Mouse (Mus musculus): Measurements from ENCODE around the gene Dmrtb1. TPM values are rescaled to one million over a fixed set of nuclear protein-coding genes. Genes with fewer than 3 reads are reported as not detected.

Dmrtb1 gene
- not detected in 2 replicates for polyA plus RNA-seq (2012; rRNA removed)

DNA sequence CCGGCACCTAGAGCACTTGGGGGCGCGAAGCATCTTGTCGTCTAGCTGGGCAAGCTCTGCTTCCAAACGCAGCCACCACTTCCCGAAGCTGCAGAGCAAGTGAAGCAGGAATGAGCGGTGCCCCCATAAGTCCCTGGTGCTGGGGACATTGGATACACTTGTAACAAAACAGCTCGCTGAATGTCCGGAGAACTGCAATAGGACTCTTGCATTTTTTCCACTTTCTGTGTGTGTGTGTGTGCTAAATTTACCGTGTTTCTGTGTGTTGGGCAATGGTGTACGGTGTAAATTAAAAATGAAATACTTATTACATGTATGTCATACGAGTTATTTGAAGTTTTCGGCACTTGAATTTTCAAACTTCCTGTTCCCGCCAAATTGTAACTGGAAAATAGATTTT lies at the start of gene Dmrtb1:
Gene Dmrtb1 (minus strand): TSS at position 101 of the 400 bp plus-strand sequence.
- no peak for DNase-seq (ENCODE audit: low spot score)

DNA sequence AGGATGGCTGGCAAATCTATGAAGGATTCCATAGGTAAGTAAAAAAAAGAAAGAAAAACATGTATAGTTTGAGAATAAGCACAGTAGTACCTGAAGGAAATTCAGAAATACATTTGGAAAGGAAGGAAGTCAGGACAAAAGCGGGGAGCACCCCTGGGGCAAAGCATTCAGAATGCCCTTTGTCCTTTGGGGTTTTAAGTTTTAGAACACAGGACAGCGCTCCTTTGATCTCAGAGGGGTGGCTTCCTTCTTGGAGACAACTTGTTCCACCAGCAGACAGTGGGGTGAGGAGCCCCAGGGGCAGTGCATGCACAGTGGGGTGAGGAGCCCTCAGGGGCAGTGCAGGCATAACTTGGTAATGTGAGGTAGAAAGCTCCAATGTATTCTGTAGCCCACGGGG lies 49.6 kb upstream of the Dmrtb1 start:
- DNase-seq (ENCODE audit: low spot score) = no peak

DNA sequence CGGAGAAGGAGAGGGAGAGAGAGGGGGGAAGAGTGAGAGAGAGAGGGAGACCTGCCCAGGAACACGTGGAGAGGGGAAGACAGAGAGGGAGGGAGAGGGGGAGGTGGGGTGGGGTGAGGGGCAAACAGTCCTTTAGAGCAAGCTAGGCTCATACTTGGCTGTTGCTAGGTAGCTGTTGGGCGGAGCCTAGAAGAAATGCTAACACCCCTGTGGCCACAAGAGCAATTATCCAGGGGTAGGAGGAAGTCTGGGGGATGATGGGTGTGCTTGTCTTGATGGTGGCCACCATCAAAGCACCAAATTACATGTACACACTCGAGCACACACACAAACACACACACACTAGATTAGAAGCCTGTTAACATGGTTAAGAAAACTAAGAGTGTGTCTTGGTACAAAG lies 48.6 kb upstream of the Dmrtb1 start:
- DNase-seq (ENCODE audit: low spot score) = no peak

DNA sequence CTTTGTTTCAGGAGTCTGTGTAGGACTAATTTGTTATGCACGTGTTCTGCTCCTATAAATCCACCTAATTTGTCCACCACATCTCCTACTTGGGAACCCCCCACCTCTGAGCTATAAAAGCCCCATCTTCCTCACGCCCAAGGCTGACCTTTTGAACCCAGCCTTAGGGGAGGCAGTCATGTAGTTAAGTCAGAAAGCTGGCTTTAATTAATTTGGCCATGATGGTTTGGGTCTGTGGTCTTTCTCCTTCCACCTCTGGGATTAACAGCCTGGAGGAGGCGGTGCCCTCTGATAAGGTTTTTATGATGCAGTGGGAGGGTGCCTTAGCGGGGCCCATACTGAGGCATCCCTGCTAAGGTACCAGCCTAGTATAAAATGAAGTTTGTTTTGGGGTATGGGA lies 48.2 kb upstream of the Dmrtb1 start:
- no peak for DNase-seq (ENCODE audit: low spot score)

DNA sequence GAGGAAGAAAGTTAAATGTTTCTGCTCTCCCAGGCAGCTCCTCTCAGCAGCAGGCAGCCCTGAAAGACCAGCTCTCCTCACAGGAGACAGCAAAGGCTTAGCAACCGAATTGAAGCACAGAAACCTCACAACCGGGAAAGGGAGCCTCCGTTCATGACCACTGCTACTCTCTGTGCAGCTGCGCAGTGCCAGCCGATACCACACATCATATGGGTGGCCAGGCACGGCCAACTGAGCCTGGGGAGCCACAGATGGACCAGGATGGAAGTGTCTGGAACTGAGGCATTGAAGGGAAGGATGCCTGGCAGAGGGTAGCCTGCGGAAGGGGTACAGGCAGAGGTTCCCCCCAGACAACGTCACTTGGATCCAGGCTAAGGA lies 47.0 kb upstream of the Dmrtb1 start:
- DNase-seq (ENCODE audit: low spot score) = no peak

DNA sequence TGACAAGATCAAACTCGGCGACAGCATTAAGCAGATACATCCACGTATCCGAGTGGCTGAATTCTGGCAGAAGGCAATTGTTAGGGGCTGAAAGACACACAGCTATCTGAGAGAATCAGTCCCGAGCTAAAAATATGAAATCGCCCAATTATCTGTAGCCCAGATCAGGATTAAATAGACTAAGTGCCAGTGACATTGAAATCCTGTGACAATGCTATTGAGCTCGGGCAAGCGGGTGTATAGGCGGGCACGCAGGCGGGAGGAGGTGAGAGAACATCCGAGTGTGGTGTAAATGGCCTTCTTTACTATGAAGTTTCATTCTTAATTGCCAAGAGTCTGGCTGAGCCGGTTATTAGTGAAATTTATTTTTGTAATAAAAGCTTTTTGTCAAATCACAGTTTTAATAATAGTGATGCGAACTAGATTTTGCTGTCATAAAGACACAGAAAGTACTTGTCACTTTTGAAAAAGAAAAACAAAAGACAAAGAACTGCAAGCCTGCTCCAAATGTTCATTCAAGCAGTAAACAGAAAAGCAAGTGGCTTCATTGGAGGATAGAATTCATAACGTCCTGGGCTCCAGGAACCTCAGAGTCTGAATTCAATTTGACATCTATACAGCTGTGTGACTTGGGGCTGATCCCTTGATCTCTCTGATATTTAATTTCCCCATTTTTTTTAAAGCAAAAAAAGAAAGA lies 46.5 kb upstream of the Dmrtb1 start:
- no peak for DNase-seq (ENCODE audit: low spot score)

DNA sequence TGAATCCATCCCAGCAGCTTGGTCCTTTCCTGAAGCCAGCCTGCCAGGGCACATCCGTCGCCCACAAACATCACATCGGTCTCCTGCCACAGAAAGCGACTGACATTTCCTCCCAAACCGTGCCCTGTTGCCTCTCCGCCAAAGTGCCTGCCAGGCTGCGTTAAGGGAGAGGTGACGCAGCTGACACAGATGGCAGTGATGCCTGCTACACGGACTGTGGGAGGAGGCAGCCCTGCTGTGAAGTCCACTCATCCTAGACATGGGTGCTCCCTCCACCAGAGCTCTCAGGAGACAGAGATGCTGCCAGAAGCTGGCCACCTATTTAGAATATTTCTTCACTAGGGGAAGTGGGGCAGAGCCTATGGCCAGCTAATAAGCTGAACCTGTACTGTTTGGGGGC lies 41.4 kb upstream of the Dmrtb1 start:
- no peak for DNase-seq (ENCODE audit: low spot score)

DNA sequence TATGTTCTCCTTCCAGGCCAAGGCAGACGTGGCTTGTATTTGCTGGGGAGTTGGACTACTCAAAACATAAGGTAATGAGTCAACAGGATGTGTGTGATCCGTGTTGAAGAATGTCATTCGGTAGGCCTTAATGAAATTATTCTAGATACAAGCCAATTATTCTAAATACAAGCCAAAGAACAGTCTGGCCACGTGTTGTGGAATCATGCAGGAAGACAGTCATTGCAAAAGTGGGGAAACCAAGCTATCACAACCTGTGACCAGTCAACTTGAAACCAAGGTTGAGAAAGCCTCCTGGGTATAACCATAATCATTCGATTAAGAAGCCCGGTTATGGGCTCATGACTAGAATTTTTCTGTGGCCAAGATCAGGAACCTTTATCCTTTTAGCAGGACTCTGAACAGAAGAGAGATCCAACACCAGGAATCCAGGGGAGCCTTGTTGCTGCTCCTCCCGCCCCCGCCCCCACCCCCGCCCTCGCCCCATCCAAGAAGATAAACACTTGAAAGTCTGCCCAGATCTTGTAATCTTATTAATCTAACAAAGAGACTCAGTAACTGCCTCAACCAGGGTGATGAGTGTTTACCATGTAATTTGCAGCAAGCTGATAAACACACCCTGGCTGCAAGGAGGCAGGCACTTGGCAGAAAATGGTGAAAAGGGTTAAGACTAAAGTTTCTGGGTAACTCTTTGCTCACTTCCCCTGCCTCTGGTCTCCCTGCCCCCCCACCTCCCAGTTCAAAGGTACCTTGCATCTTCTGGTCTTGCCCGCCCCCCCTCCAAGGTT lies 36.2 kb upstream of the Dmrtb1 start:
- DNase-seq (ENCODE audit: low spot score) = no peak

DNA sequence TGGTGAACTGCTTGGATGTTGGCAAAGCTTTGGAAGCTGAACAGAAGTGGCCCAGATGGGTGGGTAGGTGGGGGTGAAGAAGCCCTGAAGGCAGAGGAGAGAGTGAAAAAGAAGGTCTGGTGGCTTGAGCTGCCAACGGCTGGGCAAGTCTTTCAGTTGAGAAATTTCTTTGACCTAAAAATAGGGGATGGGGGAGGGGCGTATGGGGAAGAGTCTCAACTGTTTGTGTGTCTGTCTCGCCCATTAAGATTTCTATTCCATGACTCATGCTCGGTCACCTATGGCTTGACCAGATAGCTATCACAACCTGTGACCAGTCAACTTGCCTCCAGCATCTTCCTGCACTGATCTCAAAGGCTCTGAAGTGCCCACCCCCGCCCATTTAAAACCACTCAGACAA lies 35.1 kb upstream of the Dmrtb1 start:
- no peak for DNase-seq (ENCODE audit: low spot score)

DNA sequence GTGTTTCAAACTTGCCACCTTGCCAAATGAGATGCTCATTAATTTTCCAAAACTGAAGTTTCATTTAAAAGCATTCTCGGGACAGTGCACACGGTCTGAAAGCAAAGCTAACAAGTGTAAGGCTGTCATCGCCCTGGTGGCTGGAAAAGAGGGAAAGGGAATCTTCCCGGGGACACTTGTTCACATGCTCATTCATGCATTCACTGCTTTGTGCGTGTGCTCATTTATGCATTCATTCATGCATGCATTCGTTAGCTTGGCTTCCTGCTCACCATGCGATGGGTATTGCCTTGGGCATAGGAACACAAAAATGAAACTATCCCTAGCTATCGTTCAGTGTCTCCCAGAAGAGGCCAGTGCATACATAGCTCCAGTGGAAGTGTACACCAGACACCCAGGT lies 34.7 kb upstream of the Dmrtb1 start:
- DNase-seq (ENCODE audit: low spot score) = no peak

DNA sequence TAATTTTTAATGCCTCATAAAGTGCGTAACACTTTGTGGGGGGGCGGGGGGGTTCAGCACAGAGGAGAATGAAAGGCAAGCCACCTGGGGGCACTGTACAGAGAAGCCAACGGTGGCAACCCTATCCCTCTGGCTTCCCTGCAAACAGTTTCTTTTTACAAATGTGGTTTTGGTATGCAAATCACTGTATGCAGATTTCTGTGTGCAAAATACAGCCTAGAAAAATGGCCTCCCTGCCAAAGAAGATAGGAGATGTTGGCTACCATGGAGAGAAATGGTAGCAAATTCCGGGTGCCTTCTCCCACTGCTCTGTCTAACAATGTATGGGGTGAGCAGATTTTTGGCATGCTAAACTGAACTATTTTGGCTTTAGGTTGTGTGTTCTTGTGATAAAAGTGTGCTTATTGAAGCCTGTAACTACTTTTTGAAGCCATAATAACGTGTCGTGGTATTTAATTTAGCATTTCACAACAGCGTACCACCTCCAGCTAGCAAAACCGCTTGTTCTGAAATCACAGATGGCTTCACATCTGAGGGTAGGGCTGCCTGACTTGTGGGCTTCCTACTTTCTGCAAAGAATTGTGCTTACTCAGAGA lies 33.8 kb upstream of the Dmrtb1 start:
- no peak for DNase-seq (ENCODE audit: low spot score)

DNA sequence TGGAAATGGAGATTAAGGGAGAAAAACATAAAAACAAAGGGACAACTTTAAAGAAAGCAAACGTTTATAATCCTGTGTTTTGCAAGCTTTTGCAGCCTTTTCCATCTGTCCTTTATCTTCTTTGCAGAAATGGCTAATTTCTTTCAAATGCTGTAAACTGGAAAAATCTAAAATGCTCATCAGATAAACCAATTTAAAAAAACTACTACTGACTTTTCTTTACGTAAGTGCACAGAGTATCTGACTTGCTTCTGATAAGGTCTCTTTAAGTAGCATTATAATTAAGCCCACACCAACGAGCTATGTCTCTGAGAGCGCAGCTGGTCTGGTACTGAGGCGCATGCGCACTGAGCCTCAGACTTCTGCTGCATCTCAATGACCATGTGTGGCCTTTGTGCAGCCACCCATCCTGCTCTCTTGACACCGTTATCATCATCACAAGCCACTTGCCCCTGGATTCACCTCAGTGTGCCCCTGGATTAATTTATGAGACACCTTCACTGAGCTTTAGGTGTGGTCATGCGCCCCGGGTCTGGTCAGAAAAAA lies 32.8 kb upstream of the Dmrtb1 start:
- no peak for DNase-seq (ENCODE audit: low spot score)

DNA sequence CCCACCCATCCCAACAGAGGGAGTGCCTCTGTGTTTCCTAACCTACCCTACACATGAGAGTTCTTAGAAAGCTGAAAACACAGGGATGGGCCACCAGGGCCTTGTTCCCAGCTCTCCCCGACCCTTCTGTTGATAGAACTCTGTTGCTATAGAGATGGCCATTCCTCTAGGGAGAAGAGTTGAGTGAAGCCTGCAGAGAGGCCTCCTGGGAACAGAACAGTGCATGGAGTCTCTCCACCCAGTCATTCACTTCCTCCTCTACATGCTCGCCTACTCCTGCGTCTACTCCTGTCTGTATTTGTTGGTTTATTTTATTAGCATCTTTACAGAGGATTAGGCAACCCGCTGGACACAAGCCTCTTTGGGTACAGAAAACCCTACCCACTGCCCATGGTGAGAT lies 22.9 kb upstream of the Dmrtb1 start:
- no peak for DNase-seq (ENCODE audit: low spot score)

DNA sequence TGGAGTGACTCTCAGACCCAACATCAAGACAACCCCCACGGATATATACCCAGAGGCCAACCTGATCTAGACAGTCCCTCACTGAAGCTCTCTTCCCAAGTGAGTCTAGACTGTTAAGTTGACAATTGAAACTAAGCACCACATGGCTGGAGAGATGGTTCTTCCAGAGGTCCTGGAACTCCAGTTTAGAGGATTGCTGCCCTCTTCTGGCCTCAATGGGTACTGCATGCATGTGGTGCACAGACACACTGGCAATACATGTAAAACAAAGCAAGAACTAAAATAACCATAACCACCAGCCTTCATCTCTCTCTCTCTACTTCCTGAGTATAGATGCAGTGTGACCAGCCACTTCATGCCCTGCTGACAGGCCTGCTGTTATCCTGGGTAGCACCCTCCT lies 20.2 kb upstream of the Dmrtb1 start:
- no peak for DNase-seq (ENCODE audit: low spot score)

DNA sequence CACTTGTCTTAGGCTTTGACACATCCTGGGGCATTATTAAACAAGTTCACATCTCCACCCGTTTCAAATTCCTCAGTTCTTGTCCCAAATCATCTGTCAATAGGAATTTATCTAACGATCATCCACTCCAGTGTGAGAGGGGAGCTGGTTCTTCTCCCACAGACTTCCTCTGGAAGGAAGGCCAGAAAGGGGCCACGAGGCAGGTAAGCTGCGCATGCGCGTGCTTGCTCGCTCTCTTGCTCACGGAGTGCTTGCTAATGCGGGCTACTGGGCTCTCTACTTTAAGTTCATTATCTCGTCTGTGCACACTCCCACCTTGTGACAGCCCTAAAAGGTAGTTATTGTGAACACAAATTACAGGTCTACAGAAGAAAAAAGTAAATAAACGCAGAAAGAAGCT lies 17.6 kb upstream of the Dmrtb1 start:
- DNase-seq (ENCODE audit: low spot score) = no peak

DNA sequence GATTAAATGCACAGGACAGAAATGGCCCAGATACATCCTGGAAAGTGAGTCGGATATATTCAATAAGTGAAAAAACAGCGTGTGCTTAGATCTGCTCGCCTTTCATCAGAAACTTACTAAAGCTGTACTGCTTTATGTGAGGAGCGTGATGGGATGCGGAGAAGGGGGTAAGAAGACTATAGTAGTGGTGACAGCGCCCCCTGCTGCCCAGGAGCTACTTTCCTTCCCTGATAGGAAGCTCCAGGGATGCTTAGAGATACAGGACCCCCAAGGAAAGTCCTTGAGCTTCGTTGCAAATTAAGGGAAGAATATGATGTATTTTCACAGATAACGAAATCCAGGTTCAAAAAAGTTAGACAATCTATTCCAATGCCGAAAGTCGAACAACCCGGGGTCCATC lies 17.1 kb upstream of the Dmrtb1 start:
- DNase-seq (ENCODE audit: low spot score) = no peak

DNA sequence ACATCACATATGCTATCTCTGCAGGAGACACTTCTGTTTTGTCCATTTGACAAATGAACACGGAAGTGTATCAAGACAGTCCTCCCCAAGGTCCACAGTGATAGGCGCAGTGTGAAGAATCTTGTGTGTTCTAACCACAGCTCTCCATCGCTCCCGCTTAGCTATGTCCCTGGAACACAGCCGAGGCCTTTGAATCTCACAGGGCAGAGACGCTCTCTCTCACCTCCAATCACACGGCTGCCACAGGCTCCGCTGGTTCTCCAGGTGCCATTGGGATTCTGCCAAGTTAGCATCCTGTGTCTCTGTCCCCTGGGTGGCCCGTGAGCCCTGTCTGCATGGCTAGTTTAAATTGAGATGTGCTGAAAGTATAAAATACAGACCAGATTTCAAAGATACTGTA lies 15.2 kb upstream of the Dmrtb1 start:
- no peak for DNase-seq (ENCODE audit: low spot score)

DNA sequence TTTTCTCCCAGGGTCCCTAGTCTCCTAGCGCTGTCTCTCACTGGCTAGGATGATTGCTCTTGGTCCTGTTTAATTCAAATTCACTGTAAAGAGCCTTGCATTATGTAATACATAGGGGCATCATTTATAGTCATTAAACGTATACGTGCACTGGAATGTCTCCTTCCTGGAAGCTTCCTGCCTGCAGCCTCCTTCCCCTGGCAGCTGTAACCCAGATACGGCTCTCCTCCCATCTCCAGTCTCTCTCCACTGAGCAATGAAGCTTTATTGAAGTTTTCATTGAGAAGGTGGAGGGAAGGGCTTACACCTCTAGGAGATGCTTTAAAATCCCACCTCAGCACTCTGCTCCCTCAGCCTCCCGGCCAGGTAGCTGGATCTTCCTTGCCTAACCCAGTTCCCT lies 9.8 kb upstream of the Dmrtb1 start:
- no peak for DNase-seq (ENCODE audit: low spot score)

DNA sequence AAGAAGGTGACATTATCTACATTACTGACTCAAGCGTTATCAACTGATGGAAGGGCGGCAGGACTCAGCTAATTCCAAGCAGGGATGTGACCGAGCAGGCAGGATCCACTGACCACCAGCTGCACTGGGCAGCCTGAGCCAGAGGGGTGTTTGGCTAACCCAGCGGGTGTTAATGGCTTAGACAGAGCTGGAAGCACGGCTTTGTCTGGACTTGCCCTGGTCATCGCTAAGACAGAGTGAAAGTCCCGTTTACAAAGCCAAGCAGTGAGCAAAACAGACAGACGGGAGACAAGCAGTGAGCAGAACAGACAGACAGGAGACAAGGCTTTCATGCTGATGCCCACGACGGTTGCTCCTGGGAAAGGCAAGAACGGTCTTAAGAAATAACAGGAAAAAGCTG lies 4.2 kb upstream of the Dmrtb1 start:
- DNase-seq (ENCODE audit: low spot score) = no peak

DNA sequence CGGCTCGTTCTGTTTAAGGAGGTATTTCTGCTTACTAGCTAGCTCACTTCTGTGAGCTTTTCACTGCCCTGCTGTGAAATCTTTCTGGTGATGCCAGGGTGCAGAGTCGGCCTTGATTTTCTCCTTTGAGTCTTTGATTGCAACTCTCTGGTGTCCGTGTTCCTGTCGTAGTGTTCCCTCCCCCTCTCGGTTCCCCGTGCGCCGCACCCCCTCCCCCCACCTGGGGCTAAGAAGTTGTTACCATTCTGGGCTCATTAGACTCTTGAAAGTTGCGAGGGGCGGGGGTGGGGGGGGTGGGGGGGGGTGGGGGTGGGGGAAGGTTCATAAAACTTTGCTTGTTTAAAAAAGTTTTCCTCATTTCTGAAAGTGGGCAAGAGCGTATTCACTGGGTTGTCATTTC lies 3.1 kb upstream of the Dmrtb1 start:
- DNase-seq (ENCODE audit: low spot score) = no peak

DNA sequence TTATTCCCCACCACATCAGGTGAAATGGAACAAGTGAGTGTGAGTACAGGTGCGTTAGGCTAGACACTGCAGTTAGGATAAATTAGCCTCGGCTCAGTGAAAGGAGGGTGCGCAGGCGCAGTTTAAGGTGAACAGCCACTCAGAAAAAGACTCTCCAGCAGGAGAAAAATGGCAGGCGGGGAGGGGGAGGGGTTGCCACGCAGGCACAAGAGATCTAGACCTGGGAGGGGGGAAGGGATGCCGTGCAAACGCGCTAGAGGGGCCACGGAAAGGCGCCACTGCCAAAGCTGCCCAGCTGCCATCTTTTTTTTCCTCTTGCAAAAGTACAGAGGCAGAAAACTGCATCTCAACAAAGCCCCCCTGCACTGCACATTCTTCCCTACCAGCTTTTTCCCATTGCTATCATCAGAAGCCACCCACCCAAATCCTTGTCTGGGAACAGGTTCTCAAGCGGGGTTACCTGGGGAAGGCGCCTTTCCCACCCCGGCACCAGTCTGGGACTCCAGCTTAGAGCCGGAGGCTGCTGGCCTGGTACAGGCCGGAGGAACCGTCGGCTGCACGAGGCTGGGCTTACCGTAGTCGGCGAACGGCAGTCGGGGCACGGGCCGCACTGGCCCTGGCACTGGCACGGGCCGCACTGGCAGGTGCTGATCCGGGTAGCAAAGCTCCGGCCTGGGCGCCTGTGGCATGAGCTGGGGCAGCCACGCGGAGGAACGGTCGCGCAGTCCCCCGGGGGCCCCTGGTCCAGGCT lies 849 bp downstream of the Dmrtb1 start:
- DNase-seq (ENCODE audit: low spot score) = no peak

Measured in urinary bladder, adult 2 months (tissue).